Mouse (Mus musculus): ENCODE results near the gene Efcab9. TPM values are rescaled to one million over a fixed set of nuclear protein-coding genes. Genes with fewer than 3 reads are reported as not detected.
A peak's percentile ranks its signal among the peaks of the same experiment; 100 is the strongest.
"Not testable (repeated sequence)": the region's sequence is repeated elsewhere in the genome, so short reads cannot be mapped to it uniquely, and the experiment has no call there.

Efcab9 gene
- polyA plus RNA-seq, 1 experiment from 2014 or later = 0.47 TPM

DNA sequence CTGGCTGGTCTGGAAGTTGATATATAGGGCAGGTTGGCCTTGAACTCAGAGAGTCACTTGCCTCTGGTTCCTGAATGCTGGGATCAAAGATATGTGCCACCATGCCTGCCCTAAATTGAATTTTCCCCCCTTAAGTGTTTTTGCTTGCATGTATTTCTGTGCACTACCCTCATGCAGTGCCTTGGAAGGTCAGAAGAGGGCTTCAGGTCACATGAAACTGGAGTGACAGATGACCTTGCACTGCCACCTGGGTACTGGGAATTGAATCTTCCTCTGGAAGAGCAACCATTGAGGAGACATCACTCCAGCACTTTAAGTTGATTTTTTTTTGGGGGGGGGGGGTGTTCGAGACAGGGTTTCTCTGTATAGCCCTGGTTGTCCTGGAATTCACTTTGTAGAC lies 1.7 kb downstream of the Efcab9 start:
- H3K27ac ChIP-seq (ENCODE audit: low read length) = no peak overlapping the region
- H3K4me2 ChIP-seq (replicated peaks; ENCODE audit: low read depth, low read length) = no peak overlapping the region
- 85% methylated on average over 1 of the region's 1 CpGs for WGBS
- H3K4me3 ChIP-seq (ENCODE audit: low read length) = no peak overlapping the region
- no peaks in the 10 kb centered on the region for H3K27me3 ChIP-seq (ENCODE audit: insufficient read depth, low read length)
- no peak for ATAC-seq (ENCODE audit: low FRiP score, low TSS enrichment)
- no peaks in the 10 kb centered on the region for H3K9me3 ChIP-seq (ENCODE audit: low read length)
- no peaks in the 10 kb centered on the region for H3K36me3 ChIP-seq (ENCODE audit: insufficient read depth, low read length)
- no peak overlapping the region for H3K9ac ChIP-seq (replicated peaks; ENCODE audit: low read length)
- H3K4me1 ChIP-seq (ENCODE audit: insufficient read depth, low read length) = peaks cover 12% of the 10 kb centered on the region

DNA sequence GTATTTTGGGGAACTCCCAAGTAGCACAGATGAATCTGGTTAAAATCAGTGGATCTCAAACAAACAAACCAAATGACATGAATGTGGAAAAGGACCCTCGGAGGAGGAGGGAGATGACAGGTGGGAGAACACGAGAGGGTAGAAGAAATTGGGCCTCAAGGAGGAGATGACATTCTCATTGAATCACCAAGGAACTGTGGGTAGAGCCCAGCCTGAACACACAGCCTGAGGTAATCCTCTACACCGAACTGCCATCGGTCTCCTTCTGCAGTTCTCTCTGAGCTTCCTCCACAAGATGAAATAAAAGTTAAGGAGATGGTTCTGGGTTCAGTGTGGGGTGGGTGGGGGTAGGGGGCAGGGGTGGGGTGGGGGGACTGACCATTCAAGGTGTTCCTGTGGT lies 4.9 kb downstream of the Efcab9 start:
- Histone ChIP-seq H3K4me2 (replicated peaks; ENCODE audit: low read depth, low read length) (no peak overlapping the region), H3K36me3 (ENCODE audit: insufficient read depth, low read length) (no peaks in the 10 kb centered on the region), H3K9ac (replicated peaks; ENCODE audit: low read length) (no peak overlapping the region), H3K27me3 (ENCODE audit: insufficient read depth, low read length) (no peaks in the 10 kb centered on the region), H3K9me3 (ENCODE audit: low read length) (no peaks in the 10 kb centered on the region), H3K4me3 (ENCODE audit: low read length) (no peak overlapping the region), H3K27ac (ENCODE audit: low read length) (no peak overlapping the region), H3K4me1 (ENCODE audit: insufficient read depth, low read length) (no peaks in the 10 kb centered on the region)
- WGBS = 78% methylated on average over 4 of the region's 4 CpGs
- ATAC-seq (ENCODE audit: low FRiP score, low TSS enrichment) = no peak

DNA sequence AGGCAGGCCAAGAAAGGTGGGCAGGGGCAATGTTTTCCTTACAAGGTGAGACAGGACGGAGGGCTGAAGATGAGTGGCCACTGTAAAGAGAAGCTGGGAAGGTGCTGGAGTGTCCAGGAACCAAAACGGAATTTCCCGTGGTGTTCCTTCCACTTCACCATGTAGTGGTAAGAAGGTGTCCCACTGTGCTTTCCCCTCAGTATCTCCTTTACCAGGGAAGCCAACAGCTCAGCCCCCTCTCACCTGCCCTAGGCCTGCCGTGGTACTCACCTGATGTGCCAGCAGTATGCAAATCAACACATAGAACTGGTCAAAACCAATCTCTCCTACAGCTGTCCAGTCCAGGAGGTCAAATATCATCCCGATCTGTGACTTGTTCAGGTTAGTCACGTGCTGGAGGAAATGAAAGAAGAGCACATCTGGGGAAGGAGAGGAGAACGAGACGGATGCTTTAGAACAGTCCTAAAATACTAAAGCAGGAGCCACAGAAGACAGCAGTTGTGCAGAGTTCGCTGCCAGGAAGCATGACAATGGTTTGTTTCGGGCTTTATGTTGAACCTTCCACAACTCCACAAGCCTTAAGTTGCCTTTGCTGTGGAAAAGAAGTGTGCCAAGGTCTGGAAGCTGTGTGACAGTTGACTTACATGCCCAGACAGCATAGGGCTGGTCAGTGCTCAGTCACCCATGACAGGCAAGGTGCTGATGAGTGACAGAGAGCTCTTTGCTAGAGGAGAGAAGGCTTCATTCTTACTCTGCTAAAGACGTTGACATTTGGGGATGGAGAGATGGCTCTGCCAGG lies 7.6 kb downstream of the Efcab9 start:
- 70% methylated on average over 11 of the region's 11 CpGs for WGBS
- Histone ChIP-seq H3K4me1 (ENCODE audit: insufficient read depth, low read length) (no peaks in the 10 kb centered on the region), H3K9me3 (ENCODE audit: low read length) (no peaks in the 10 kb centered on the region), H3K27me3 (ENCODE audit: insufficient read depth, low read length) (no peaks in the 10 kb centered on the region), H3K27ac (ENCODE audit: low read length) (no peak overlapping the region), H3K9ac (replicated peaks; ENCODE audit: low read length) (no peak overlapping the region), H3K4me3 (ENCODE audit: low read length) (no peak overlapping the region), H3K4me2 (replicated peaks; ENCODE audit: low read depth, low read length) (no peak overlapping the region), H3K36me3 (ENCODE audit: insufficient read depth, low read length) (no peaks in the 10 kb centered on the region)
- no peak for ATAC-seq (ENCODE audit: low FRiP score, low TSS enrichment)

DNA sequence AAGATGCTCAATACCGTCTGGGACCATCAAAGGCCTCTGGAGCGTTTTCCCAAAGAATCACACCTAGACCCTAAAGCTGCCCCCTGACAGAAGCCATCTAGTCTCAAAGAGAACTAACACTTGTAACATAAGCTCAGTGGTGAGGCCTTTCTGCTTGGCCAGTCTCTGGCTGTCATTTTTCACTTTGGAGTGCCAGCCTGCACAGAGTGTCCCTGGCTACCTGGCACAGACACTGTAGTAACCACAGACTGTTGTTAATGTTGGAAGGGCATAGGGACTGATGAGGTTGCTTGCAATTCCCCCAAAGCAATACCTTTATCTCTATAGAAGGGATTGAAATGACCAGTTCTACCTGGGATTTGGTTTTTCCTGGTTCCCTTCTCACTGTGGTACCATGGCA lies 10.6 kb downstream of the Efcab9 start:
- WGBS = 66% methylated on average over 2 of the region's 2 CpGs
- no peak overlapping the region for H3K9ac ChIP-seq (replicated peaks; ENCODE audit: low read length)
- ATAC-seq (ENCODE audit: low FRiP score, low TSS enrichment) = no peak
- H3K4me3 ChIP-seq (ENCODE audit: low read length) = no peak overlapping the region
- H3K36me3 ChIP-seq (ENCODE audit: insufficient read depth, low read length) = peaks cover 16% of the 10 kb centered on the region
- no peak overlapping the region for H3K27ac ChIP-seq (ENCODE audit: low read length)
- no peaks in the 10 kb centered on the region for H3K27me3 ChIP-seq (ENCODE audit: insufficient read depth, low read length)
- no peaks in the 10 kb centered on the region for H3K9me3 ChIP-seq (ENCODE audit: low read length)
- H3K4me2 ChIP-seq (replicated peaks; ENCODE audit: low read depth, low read length) = no peak overlapping the region
- no peaks in the 10 kb centered on the region for H3K4me1 ChIP-seq (ENCODE audit: insufficient read depth, low read length)

DNA sequence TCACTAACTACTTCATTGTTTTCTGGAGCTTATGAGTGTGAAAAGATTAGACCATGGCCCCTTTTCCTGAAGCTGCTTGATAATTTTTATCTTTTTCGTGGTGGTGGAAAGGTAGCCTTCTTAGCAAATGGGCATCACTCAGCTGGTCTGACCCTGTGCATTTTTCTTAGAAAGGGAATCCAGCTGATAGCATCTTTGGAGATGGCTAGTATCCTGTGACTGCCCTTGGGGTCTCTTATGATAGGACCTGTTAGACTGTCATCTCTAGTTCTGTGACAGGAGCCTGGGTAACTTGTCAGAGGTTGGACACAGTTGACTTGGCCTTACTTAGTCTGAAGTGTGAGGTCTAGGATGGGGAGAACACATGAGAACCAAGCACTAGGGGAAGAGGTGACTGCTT lies 12.5 kb downstream of the Efcab9 start:
- 93% methylated on average over 1 of the region's 1 CpGs for WGBS

DNA sequence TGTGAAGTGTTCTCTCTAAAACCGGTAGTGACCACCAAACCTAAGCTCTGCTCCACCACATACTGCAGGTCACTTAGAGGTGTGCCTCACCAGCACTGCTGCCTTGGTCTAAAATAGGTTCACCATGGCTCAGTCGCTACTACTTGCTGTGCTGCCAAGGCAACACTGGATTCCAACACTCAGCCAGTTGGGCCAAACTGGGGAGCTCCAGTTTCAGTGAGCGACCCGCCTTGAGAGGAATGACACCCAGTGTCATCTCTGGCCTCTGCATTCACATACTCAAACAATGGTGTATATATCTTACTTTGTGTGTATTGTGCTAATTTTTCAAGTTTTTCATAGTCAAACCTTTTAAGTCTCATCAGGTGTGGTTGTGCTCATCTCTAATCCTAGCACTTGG lies 13.1 kb downstream of the Efcab9 start:
- no peaks in the 10 kb centered on the region for H3K4me1 ChIP-seq (ENCODE audit: insufficient read depth, low read length)
- no peak for ATAC-seq (ENCODE audit: low FRiP score, low TSS enrichment)
- H3K9me3 ChIP-seq (ENCODE audit: low read length) = no peaks in the 10 kb centered on the region
- H3K9ac ChIP-seq (replicated peaks; ENCODE audit: low read length) = no peak overlapping the region
- 86% methylated on average over 4 of the region's 4 CpGs for WGBS
- H3K4me2 ChIP-seq (replicated peaks; ENCODE audit: low read depth, low read length) = no peak overlapping the region
- H3K36me3 ChIP-seq (ENCODE audit: insufficient read depth, low read length) = peaks cover 22% of the 10 kb centered on the region
- H3K27ac ChIP-seq (ENCODE audit: low read length) = no peak overlapping the region
- H3K4me3 ChIP-seq (ENCODE audit: low read length) = no peak overlapping the region
- no peaks in the 10 kb centered on the region for H3K27me3 ChIP-seq (ENCODE audit: insufficient read depth, low read length)

More for the DNA sequence above, 12.5 kb downstream of the Efcab9 start:
- no peak overlapping the region for H3K27ac ChIP-seq (ENCODE audit: low read length)
- H3K27me3 ChIP-seq (ENCODE audit: insufficient read depth, low read length) = no peaks in the 10 kb centered on the region
- no peaks in the 10 kb centered on the region for H3K4me1 ChIP-seq (ENCODE audit: insufficient read depth, low read length)
- H3K4me3 ChIP-seq (ENCODE audit: low read length) = no peak overlapping the region
- no peak overlapping the region for H3K9ac ChIP-seq (replicated peaks; ENCODE audit: low read length)
- H3K36me3 ChIP-seq (ENCODE audit: insufficient read depth, low read length) = peaks cover 22% of the 10 kb centered on the region
- no peak for ATAC-seq (ENCODE audit: low FRiP score, low TSS enrichment)
- no peak overlapping the region for H3K4me2 ChIP-seq (replicated peaks; ENCODE audit: low read depth, low read length)
- H3K9me3 ChIP-seq (ENCODE audit: low read length) = no peaks in the 10 kb centered on the region

DNA sequence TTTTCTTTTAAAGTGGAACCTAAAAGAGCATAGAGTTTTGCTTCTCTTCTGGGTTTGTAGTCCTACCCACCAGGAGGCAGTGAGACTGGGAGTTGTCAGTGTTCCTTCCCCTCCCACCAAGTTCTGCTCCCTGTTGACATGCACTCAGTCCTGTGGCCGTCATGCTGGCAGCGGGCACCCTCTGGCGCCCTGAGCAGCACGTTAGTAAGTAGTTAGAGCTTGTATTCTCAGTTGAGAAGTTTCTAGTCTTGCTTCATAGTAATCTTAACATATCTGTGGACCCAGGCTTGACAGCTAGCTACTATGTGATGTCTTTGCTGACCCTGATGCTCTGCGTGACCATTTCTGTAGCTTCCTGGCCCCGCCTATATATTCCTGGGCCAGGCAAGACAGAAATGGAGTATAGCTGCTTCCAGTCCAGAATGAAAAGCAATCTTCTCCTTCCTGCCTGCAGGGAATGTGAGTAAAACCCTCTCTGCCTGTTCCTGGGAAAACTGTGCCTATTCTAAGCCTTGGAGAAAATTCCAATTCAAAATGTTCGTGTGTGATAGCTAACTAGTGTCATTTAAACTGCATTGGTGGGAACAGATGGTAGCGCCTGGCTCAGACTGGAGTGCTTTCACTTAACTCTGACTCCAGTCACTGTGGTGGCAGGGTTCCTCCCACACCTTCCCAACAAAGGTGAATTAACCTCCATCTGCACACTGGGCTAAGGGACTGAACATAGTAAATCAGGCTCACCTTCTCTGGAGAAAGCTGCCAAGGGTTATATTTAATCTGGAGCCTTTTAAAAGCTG lies 14.8 kb downstream of the Efcab9 start:
- ATAC-seq (ENCODE audit: low FRiP score, low TSS enrichment) = no peak
- Histone ChIP-seq H3K27ac (ENCODE audit: low read length) (no peak overlapping the region), H3K4me2 (replicated peaks; ENCODE audit: low read depth, low read length) (no peak overlapping the region), H3K4me3 (ENCODE audit: low read length) (no peak overlapping the region), H3K27me3 (ENCODE audit: insufficient read depth, low read length) (no peaks in the 10 kb centered on the region), H3K9me3 (ENCODE audit: low read length) (no peaks in the 10 kb centered on the region), H3K36me3 (ENCODE audit: insufficient read depth, low read length) (peaks cover 22% of the 10 kb centered on the region), H3K9ac (replicated peaks; ENCODE audit: low read length) (0 out of 2 replicates have a peak overlapping the region, but pooled peaks have one; percentile 22), H3K4me1 (ENCODE audit: insufficient read depth, low read length) (no peaks in the 10 kb centered on the region)
- WGBS = 83% methylated on average over 8 of the region's 8 CpGs

DNA sequence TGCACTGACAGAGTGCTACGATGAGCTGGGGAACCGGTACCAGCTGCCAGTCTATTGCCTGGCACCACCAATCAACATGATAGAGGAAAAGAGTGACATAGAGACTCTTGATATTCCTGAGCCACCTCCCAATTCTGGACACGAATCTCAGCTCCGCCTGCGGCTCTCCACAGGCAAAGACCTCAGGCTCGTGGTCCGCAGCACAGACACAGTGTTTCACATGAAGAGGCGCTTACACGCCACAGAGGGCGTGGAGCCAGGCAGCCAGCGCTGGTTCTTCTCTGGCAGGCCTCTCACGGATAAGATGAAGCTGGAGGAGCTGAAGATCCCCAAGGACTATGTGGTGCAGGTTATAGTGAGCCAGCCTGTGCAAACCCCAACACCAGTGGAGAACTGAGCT lies 15.8 kb downstream of the Efcab9 start:
- Histone ChIP-seq H3K27me3 (ENCODE audit: insufficient read depth, low read length) (no peaks in the 10 kb centered on the region), H3K9ac (replicated peaks; ENCODE audit: low read length) (no peak overlapping the region), H3K27ac (ENCODE audit: low read length) (no peak overlapping the region), H3K4me3 (ENCODE audit: low read length) (no peak overlapping the region), H3K4me2 (replicated peaks; ENCODE audit: low read depth, low read length) (no peak overlapping the region), H3K9me3 (ENCODE audit: low read length) (no peaks in the 10 kb centered on the region), H3K36me3 (ENCODE audit: insufficient read depth, low read length) (peaks cover 22% of the 10 kb centered on the region), H3K4me1 (ENCODE audit: insufficient read depth, low read length) (no peaks in the 10 kb centered on the region)
- WGBS = 90% methylated on average over 12 of the region's 12 CpGs
- no peak for ATAC-seq (ENCODE audit: low FRiP score, low TSS enrichment)

DNA sequence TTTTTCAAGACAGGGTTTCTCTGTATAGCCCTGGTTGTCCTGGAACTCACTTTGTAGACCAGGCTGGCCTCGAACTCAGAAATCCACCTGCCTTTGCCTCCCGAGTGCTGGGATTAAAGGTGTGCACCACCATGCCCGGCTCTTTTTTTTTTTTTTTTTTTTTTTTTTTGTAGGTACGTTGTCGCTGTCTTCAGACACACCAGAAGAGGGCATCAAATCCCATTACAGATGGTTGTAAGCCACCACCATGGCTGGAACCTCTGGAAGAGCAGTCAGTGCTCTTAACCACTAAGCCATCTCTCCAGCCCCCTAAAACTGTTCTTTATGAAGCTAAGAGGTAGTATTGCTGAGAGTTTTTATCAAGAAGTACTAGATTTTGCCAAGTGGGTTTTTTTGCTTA lies 17.0 kb downstream of the Efcab9 start:
- H3K9me3 ChIP-seq (ENCODE audit: low read length); ATAC-seq (ENCODE audit: low FRiP score, low TSS enrichment); H3K4me2 ChIP-seq (replicated peaks; ENCODE audit: low read depth, low read length); H3K27ac ChIP-seq (ENCODE audit: low read length); H3K27me3 ChIP-seq (ENCODE audit: insufficient read depth, low read length); H3K9ac ChIP-seq (replicated peaks; ENCODE audit: low read length); H3K4me3 ChIP-seq (ENCODE audit: low read length); H3K4me1 ChIP-seq (ENCODE audit: insufficient read depth, low read length): not testable (repeated sequence)
- H3K36me3 ChIP-seq (ENCODE audit: insufficient read depth, low read length) = peaks cover 22% of the 10 kb centered on the region
- 97% methylated on average over 5 of the region's 5 CpGs for WGBS

DNA sequence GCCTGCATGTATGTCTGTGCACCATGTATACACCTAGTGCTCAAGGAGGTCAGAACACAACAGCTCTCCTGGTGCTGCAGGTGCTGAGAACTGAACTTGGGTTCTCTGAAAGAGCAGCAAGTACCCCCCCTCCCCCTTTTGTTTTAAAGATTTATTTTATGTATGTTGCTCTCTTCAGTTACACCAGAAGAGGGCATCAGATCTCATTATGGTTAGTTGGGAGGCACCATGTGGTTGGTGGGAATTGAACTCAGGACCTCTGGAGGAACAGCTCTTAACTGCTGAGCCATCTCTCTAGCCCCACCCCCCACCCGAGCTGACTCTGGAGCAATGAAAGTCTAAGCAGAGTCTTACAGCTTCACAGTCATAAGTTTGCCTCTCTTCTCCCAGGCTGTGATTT lies 21.0 kb downstream of the Efcab9 start:
- no peak for ATAC-seq (ENCODE audit: low FRiP score, low TSS enrichment)
- WGBS = 56% methylated on average over 1 of the region's 1 CpGs
- Histone ChIP-seq H3K4me2 (replicated peaks; ENCODE audit: low read depth, low read length) (no peak overlapping the region), H3K27me3 (ENCODE audit: insufficient read depth, low read length) (no peaks in the 10 kb centered on the region), H3K4me3 (ENCODE audit: low read length) (no peak overlapping the region), H3K9ac (replicated peaks; ENCODE audit: low read length) (no peak overlapping the region), H3K36me3 (ENCODE audit: insufficient read depth, low read length) (peaks cover 3% of the 10 kb centered on the region; the same call in 1 of the 2 replicates), H3K9me3 (ENCODE audit: low read length) (no peaks in the 10 kb centered on the region), H3K27ac (ENCODE audit: low read length) (no peak overlapping the region), H3K4me1 (ENCODE audit: insufficient read depth, low read length) (no peaks in the 10 kb centered on the region)

All from kidney, embryonic 16.5 days (tissue).